8 mouse cellular contexts compared by ENCODE assay signal in genomic region chr11:20655795-20656710, GRCm38 (mm10).
DNase-seq lines count a peak whose midpoint lies in the region; ATAC-seq lines count a peak whose summit lies in the region.

No protein-coding gene starts in this region.

- H3K36me3 ChIP-seq in forebrain, embryonic 13.5 days (ENCODE audit: poor library complexity, severe bottlenecking): no peaks in the 10 kb centered on the region; the same call in 1 of the 2 replicates
- H3K36me3 ChIP-seq in megakaryocyte, embryonic 14.5 days (replicated peaks; ENCODE audit: low read length): peaks cover 38% of the 10 kb centered on the region

- 8% methylated on average over 18 of the region's 18 CpGs for WGBS in forebrain, embryonic 13.5 days

- peak overlapping the region; percentile 60 for H3K9ac ChIP-seq in forebrain, embryonic 13.5 days

- peak; percentile 21 for DNase-seq in CD4-positive, CD25-positive, alpha-beta regulatory T cell, adult 2 months (ENCODE audit: low read depth, low spot score)
- DNase-seq in R1 (ENCODE audit: low read depth, low spot score) (peak; percentile 82), adipocyte (ENCODE audit: low spot score) (no peak)
- DNase-seq in heart, postnatal 14 days: peak; percentile 48 to 69
- DNase-seq in left cerebral cortex, adult 8-10 months (ENCODE audit: low spot score in 2 of 2): peak; percentile 40 to 73
- peak; percentile 47 to 59 for DNase-seq in right cerebral cortex, postnatal 36 days (ENCODE audit: low spot score in 2 of 2)

- H3K27ac ChIP-seq in forebrain, embryonic 13.5 days: peak overlapping the region; percentile 98

- H3K4me2 ChIP-seq in forebrain, embryonic 13.5 days: peak overlapping the region; percentile 53

- no peaks in the 10 kb centered on the region for H3K9me3 ChIP-seq in forebrain, embryonic 13.5 days (replicated peaks)
- no peaks in the 10 kb centered on the region for H3K9me3 ChIP-seq in megakaryocyte, embryonic 14.5 days

- peaks cover 65% of the 10 kb centered on the region for H3K4me1 ChIP-seq in forebrain, embryonic 13.5 days
- peaks cover 41% of the 10 kb centered on the region for H3K4me1 ChIP-seq in megakaryocyte, embryonic 14.5 days

- peak; percentile 93 for ATAC-seq in forebrain, embryonic 13.5 days

- intact Hi-C loops in heart, postnatal 14 days (cut with DNase I): no loop called here

- H3K27me3 ChIP-seq in forebrain, embryonic 13.5 days: no peaks in the 10 kb centered on the region
- H3K27me3 ChIP-seq in megakaryocyte, embryonic 14.5 days (replicated peaks): peaks cover 6% of the 10 kb centered on the region

- peak overlapping the region; percentile 14 for H3K4me3 ChIP-seq in forebrain, embryonic 13.5 days
- peak overlapping the region; percentile 40 for H3K4me3 ChIP-seq in megakaryocyte, embryonic 14.5 days (replicated peaks)
